Mouse (Mus musculus) embryonic fibroblast, embryonic 13.5 days (primary cell): ENCODE measurements around the gene Smim12. TPM values are rescaled to one million over a fixed set of nuclear protein-coding genes. Genes with fewer than 3 reads are reported as not detected.

ENCODE experiments used
- H3K27ac ChIP-seq: 2 replicates; pipeline ENCODE4 v1.5.1; 2012; ENCODE audit warnings: low read length, control low read depth, inconsistent platforms; ENCODE audit not compliant: insufficient read depth
- H3K4me1 ChIP-seq: 2 replicates; pipeline ENCODE4 v1.6.1; 2011; ENCODE audit warnings: low read length; ENCODE audit not compliant: control insufficient read depth, insufficient read depth
- H3K4me3 ChIP-seq: 2 replicates; pipeline ENCODE4 v1.5.1; 2011; ENCODE audit warnings: mild to moderate bottlenecking, control low read depth, low read length; ENCODE audit not compliant: insufficient read depth
- CTCF ChIP-seq: IDR thresholded peaks from 2 replicates; pipeline ENCODE4 v1.5.1; 2011; ENCODE audit warnings: mild to moderate bottlenecking, control low read depth, low read length, moderate library complexity, borderline replicate concordance; ENCODE audit not compliant: insufficient read depth
- POLR2A ChIP-seq: IDR thresholded peaks from 2 replicates; pipeline ENCODE4 v1.6.1; 2011; ENCODE audit warnings: low read depth, mild to moderate bottlenecking, control low read depth, low read length, moderate library complexity
- polyA plus RNA-seq: library from polyadenylated mRNA; stranded (reverse); fragments of >200 nt; gene quantifications from 2 replicates; pipeline ENCODE4 v1.2.4, GENCODE M21; 2011; ENCODE audit warnings: low read depth; ENCODE audit not compliant: missing spikeins, insufficient read length

Gene Smim12
- polyA plus RNA-seq, 1 experiment: 18.1 TPM

GRCm38 (mm10) chr4:127233416-127234125 is 10.0 kb upstream of the Smim12 start:
- no peak overlapping the region for H3K27ac ChIP-seq
- no peak for TF ChIP-seq CTCF
- no peak for TF ChIP-seq POLR2A
- no peaks in the 10 kb centered on the region for H3K4me1 ChIP-seq
- no peak overlapping the region for H3K4me3 ChIP-seq

- TF ChIP-seq CTCF (peak; percentile 33; the same call in 1 of the 2 replicates), POLR2A (no peak)
- Histone ChIP-seq H3K4me3 (peak overlapping the region; percentile 42), H3K27ac (no peak overlapping the region)
These were observed 7.7 kb upstream of the Smim12 start for GRCm38 (mm10) chr4:127235742-127236487.

GRCm38 (mm10) chr4:127236631-127237030 is 7.0 kb upstream of the Smim12 start:
- TF ChIP-seq POLR2A (no peak), CTCF (no peak)
- H3K4me3 ChIP-seq: peak overlapping the region; percentile 42
- H3K27ac ChIP-seq: no peak overlapping the region

More at GRCm38 (mm10) chr4:127235742-127236487, 7.7 kb upstream of the Smim12 start:
- H3K4me1 ChIP-seq: no peaks in the 10 kb centered on the region

GRCm38 (mm10) chr4:127237271-127237670 is 6.3 kb upstream of the Smim12 start:
- Histone ChIP-seq H3K4me1 (no peaks in the 10 kb centered on the region), H3K27ac (no peak overlapping the region), H3K4me3 (no peak overlapping the region)
- TF ChIP-seq CTCF (no peak), POLR2A (no peak)

More at GRCm38 (mm10) chr4:127236631-127237030, 7.0 kb upstream of the Smim12 start:
- no peaks in the 10 kb centered on the region for H3K4me1 ChIP-seq

GRCm38 (mm10) chr4:127242696-127243095 is 888 bp upstream of the Smim12 start:
- Histone ChIP-seq H3K4me1 (no peaks in the 10 kb centered on the region; the same call in 1 of the 2 replicates), H3K27ac (no peak overlapping the region), H3K4me3 (no peak overlapping the region)
- no peak for TF ChIP-seq CTCF
- no peak for TF ChIP-seq POLR2A

GRCm38 (mm10) chr4:127243953-127244352 is 369 bp downstream of the Smim12 start:
- no peak for TF ChIP-seq CTCF
- TF ChIP-seq POLR2A: no peak
- Histone ChIP-seq H3K27ac (no peak overlapping the region), H3K4me3 (peak overlapping the region; percentile 88), H3K4me1 (no peaks in the 10 kb centered on the region; the same call in 1 of the 2 replicates)

GRCm38 (mm10) chr4:127249701-127250349 is 6.2 kb downstream of the Smim12 start:
- Histone ChIP-seq H3K4me3 (no peak overlapping the region), H3K4me1 (no peaks in the 10 kb centered on the region; the same call in 1 of the 2 replicates), H3K27ac (no peak overlapping the region)
- peak; percentile 80 for TF ChIP-seq CTCF
- no peak for TF ChIP-seq POLR2A

GRCm38 (mm10) chr4:127251963-127252585 is 8.5 kb downstream of the Smim12 start:
- H3K27ac ChIP-seq: no peak overlapping the region

GRCm38 (mm10) chr4:127256739-127257138 is 13.2 kb downstream of the Smim12 start:
- Histone ChIP-seq H3K4me3 (no peak overlapping the region), H3K27ac (no peak overlapping the region)
- no peak for TF ChIP-seq POLR2A
- TF ChIP-seq CTCF: no peak

More at GRCm38 (mm10) chr4:127251963-127252585, 8.5 kb downstream of the Smim12 start:
- Histone ChIP-seq H3K4me1 (no peaks in the 10 kb centered on the region), H3K4me3 (no peak overlapping the region)
- no peak for TF ChIP-seq POLR2A
- TF ChIP-seq CTCF: no peak

More at GRCm38 (mm10) chr4:127256739-127257138, 13.2 kb downstream of the Smim12 start:
- H3K4me1 ChIP-seq: no peaks in the 10 kb centered on the region
